Mouse (Mus musculus) forebrain, postnatal 0 days (tissue): ENCODE measurements around the gene Mtg2. TPM values are rescaled to one million over a fixed set of nuclear protein-coding genes. Genes with fewer than 3 reads are reported as not detected.
A peak's percentile ranks its signal among the peaks of the same experiment; 100 is the strongest.

Experiments
- ATAC-seq: fragments of 200-750 bp; cut with Nextera tagmentation; 2 replicates; pipeline ENCODE4 v1.8.0; 2017; ENCODE audit warnings: mild to moderate bottlenecking, moderate library complexity
- DNase-seq: peaks from one replicate; pipeline ENCODE4 v3.0.0-alpha.2; 2015
- H3K27ac ChIP-seq: fragments of 300-500 bp; sonication (generic); 2 replicates; pipeline ENCODE4 v1.5.1; 2014; ENCODE audit warnings: low read depth, mild to moderate bottlenecking, antibody characterized with exemption, low read length, moderate library complexity, mixed read lengths
- H3K27me3 ChIP-seq: fragments of 300-500 bp; sonication (generic); 2 replicates; pipeline ENCODE4 v1.6.1; 2014; ENCODE audit warnings: mild to moderate bottlenecking, low read length, mixed read lengths; ENCODE audit not compliant: insufficient read depth
- H3K36me3 ChIP-seq: fragments of 300-500 bp; sonication (generic); 2 replicates; pipeline ENCODE4 v1.6.1; 2014; ENCODE audit warnings: mild to moderate bottlenecking, moderate library complexity; ENCODE audit not compliant: insufficient read depth
- H3K4me1 ChIP-seq: fragments of 300-500 bp; sonication (generic); 2 replicates; pipeline ENCODE4 v1.6.1; 2014; ENCODE audit warnings: antibody characterized with exemption; ENCODE audit not compliant: insufficient read depth
- H3K4me2 ChIP-seq: fragments of 300-500 bp; sonication (generic); 2 replicates; pipeline ENCODE4 v1.6.1; 2014; ENCODE audit warnings: low read depth, mild to moderate bottlenecking, moderate library complexity
- H3K4me3 ChIP-seq: fragments of 300-500 bp; sonication (generic); 2 replicates; pipeline ENCODE4 v1.5.1; 2014; ENCODE audit warnings: low read depth, low read length, mixed read lengths
- H3K9ac ChIP-seq: fragments of 300-500 bp; sonication (generic); 2 replicates; pipeline ENCODE4 v1.6.1; 2014; ENCODE audit warnings: mild to moderate bottlenecking
- H3K9me3 ChIP-seq: fragments of 300-500 bp; sonication (generic); 2 replicates; pipeline ENCODE4 v1.6.1; 2016; ENCODE audit warnings: low read length
- CTCF ChIP-seq: sonication (generic); IDR thresholded peaks from 2 replicates; pipeline ENCODE4 v1.5.1; 2016; ENCODE audit warnings: antibody characterized with exemption, control low read depth, low read depth
- WGBS: fragments of 180-500 bp; shearing (Covaris S2); extraction: QIAGEN DNeasy Blood & Tissue Kit; methylation state at CpG from one replicate; pipeline ENCODE4 v1.1.7; 2014; 5-methylcytosine and 5-hydroxymethylcytosine counted together
- polyA plus RNA-seq: library from polyadenylated mRNA; unstranded; fragments of >200 nt; fragmentation: Nextera tagmentation; extraction: Ambion mirVana; gene quantifications from 2 replicates; pipeline ENCODE4 v1.2.1, GENCODE M21; 2015
- total RNA-seq: library from RNA; depleted of rRNA; stranded (reverse); fragments of >200 nt; gene quantifications from 2 replicates; pipeline ENCODE4 v1.2.3, GENCODE M21; 2014; rRNA removed

The Mtg2 gene
- total and polyA plus RNA-seq, 2 experiments from 2014 or later, result 25.5 to 32.2 TPM

- ATAC-seq, result no peak
- Histone ChIP-seq H3K36me3 (0 out of 2 replicates have a peak, but pooled peaks cover 4% of the 10 kb centered on the region), H3K4me1 (peaks cover 6% of the 10 kb centered on the region), H3K4me3 (no peak overlapping the region), H3K9ac (no peak overlapping the region), H3K27ac (no peak overlapping the region), H3K9me3 (no peaks in the 10 kb centered on the region), H3K4me2 (no peak overlapping the region), H3K27me3 (no peaks in the 10 kb centered on the region)
- TF ChIP-seq CTCF, result peak; percentile 17; the same call in 1 of the 2 replicates
- no peak for DNase-seq
- 85% methylated on average over 2 of the region's 2 CpGs for WGBS
Measured at GRCm38 (mm10) chr2:180124192-180124591, 53.8 kb downstream of the Mtg2 start.

GRCm38 (mm10) chr2:180126195-180126594 lies 55.8 kb downstream of the Mtg2 start:
- Histone ChIP-seq H3K4me2 (no peak overlapping the region), H3K36me3 (0 out of 2 replicates have a peak, but pooled peaks cover 4% of the 10 kb centered on the region), H3K27ac (no peak overlapping the region), H3K4me3 (no peak overlapping the region), H3K9me3 (no peaks in the 10 kb centered on the region), H3K4me1 (no peaks in the 10 kb centered on the region), H3K27me3 (no peaks in the 10 kb centered on the region), H3K9ac (no peak overlapping the region)
- WGBS, result 12% methylated on average over 4 of the region's 4 CpGs
- TF ChIP-seq CTCF, result no peak
- DNase-seq (no peak), ATAC-seq (peak; percentile 27; the same call in 1 of the 2 replicates)

GRCm38 (mm10) chr2:180127675-180128074 lies 57.3 kb downstream of the Mtg2 start:
- H3K4me3 ChIP-seq, result no peak overlapping the region
- no peak overlapping the region for H3K27ac ChIP-seq
- no peak for TF ChIP-seq CTCF
- H3K4me1 ChIP-seq, result no peaks in the 10 kb centered on the region
- no peaks in the 10 kb centered on the region for H3K27me3 ChIP-seq
- DNase-seq (no peak), ATAC-seq (no peak)
- H3K9me3 ChIP-seq, result no peaks in the 10 kb centered on the region
- no peak overlapping the region for H3K4me2 ChIP-seq
- WGBS, result 65% methylated on average over 1 of the region's 1 CpGs
- no peak overlapping the region for H3K9ac ChIP-seq
- 0 out of 2 replicates have a peak, but pooled peaks cover 4% of the 10 kb centered on the region for H3K36me3 ChIP-seq

- no peak overlapping the region for H3K27ac ChIP-seq
- TF ChIP-seq CTCF, result no peak
- H3K36me3 ChIP-seq, result peaks cover under 1% of the 10 kb centered on the region; the same call in 1 of the 2 replicates
- H3K9ac ChIP-seq, result no peak overlapping the region
- H3K4me2 ChIP-seq, result no peak overlapping the region
- 99% methylated on average over 4 of the region's 4 CpGs for WGBS
- no peak overlapping the region for H3K4me3 ChIP-seq
- DNase-seq (no peak), ATAC-seq (no peak)
- H3K4me1 ChIP-seq, result no peaks in the 10 kb centered on the region
- no peaks in the 10 kb centered on the region for H3K9me3 ChIP-seq
- H3K27me3 ChIP-seq, result no peaks in the 10 kb centered on the region
Measured at GRCm38 (mm10) chr2:180133231-180133630, 62.8 kb downstream of the Mtg2 start.

GRCm38 (mm10) chr2:180133911-180134310 lies 63.5 kb downstream of the Mtg2 start:
- peaks cover 8% of the 10 kb centered on the region for H3K36me3 ChIP-seq
- TF ChIP-seq CTCF, result no peak
- WGBS, result 94% methylated on average over 3 of the region's 3 CpGs
- no peak overlapping the region for H3K9ac ChIP-seq
- H3K9me3 ChIP-seq, result no peaks in the 10 kb centered on the region
- no peak overlapping the region for H3K27ac ChIP-seq
- no peak overlapping the region for H3K4me2 ChIP-seq
- H3K4me1 ChIP-seq, result no peaks in the 10 kb centered on the region
- H3K27me3 ChIP-seq, result no peaks in the 10 kb centered on the region
- no peak overlapping the region for H3K4me3 ChIP-seq
- DNase-seq (no peak), ATAC-seq (no peak)

- H3K27me3 ChIP-seq, result no peaks in the 10 kb centered on the region
- no peaks in the 10 kb centered on the region for H3K9me3 ChIP-seq
- H3K4me1 ChIP-seq, result no peaks in the 10 kb centered on the region
- no peak for TF ChIP-seq CTCF
- H3K9ac ChIP-seq, result no peak overlapping the region
- H3K27ac ChIP-seq, result no peak overlapping the region
- H3K4me2 ChIP-seq, result no peak overlapping the region
- no peak for DNase-seq
- no peak for ATAC-seq
- peaks cover 23% of the 10 kb centered on the region for H3K36me3 ChIP-seq
- H3K4me3 ChIP-seq, result no peak overlapping the region
- 84% methylated on average over 5 of the region's 5 CpGs for WGBS
Measured at GRCm38 (mm10) chr2:180135414-180135813, 65.0 kb downstream of the Mtg2 start.

Other genes starting within 250 kb of the Mtg2 start
- gene Taf4, start 93.9 kb upstream of the Mtg2 start, total RNA-seq, result 11.4 and 12.5 TPM in 2 replicates
- 2.1 and 2.4 TPM in 2 replicates for gene Taf4, start 93.9 kb upstream of the Mtg2 start, polyA plus RNA-seq
- gene Lsm14b, start 45.6 kb upstream of the Mtg2 start, total RNA-seq, result 154 and 162 TPM in 2 replicates
- gene Lsm14b, start 45.6 kb upstream of the Mtg2 start, polyA plus RNA-seq, result 24.4 and 24.8 TPM in 2 replicates
- 301 and 392 TPM in 2 replicates for gene Psma7, start 28.2 kb upstream of the Mtg2 start, total RNA-seq
- 581 and 734 TPM in 2 replicates for gene Psma7, start 28.2 kb upstream of the Mtg2 start, polyA plus RNA-seq
- 82.6 and 104 TPM in 2 replicates for gene Ss18l1, start 28.1 kb upstream of the Mtg2 start, total RNA-seq
- 32.8 and 47.0 TPM in 2 replicates for gene Ss18l1, start 28.1 kb upstream of the Mtg2 start, polyA plus RNA-seq
- gene Hrh3, start 33.9 kb downstream of the Mtg2 start, total RNA-seq, result 11.3 and 13.3 TPM in 2 replicates
- 4.6 and 6.1 TPM in 2 replicates for gene Hrh3, start 33.9 kb downstream of the Mtg2 start, polyA plus RNA-seq
- 63.0 and 64.2 TPM in 2 replicates for gene Osbpl2, start 48.7 kb downstream of the Mtg2 start, total RNA-seq
- gene Osbpl2, start 48.7 kb downstream of the Mtg2 start, polyA plus RNA-seq, result 61.0 and 69.8 TPM in 2 replicates
- gene Adrm1, start 100.9 kb downstream of the Mtg2 start, total RNA-seq, result 133 and 168 TPM in 2 replicates
- gene Adrm1, start 100.9 kb downstream of the Mtg2 start, polyA plus RNA-seq, result 219 and 222 TPM in 2 replicates
- gene Lama5, start 155.3 kb downstream of the Mtg2 start, total RNA-seq, result 3.5 and 8.9 TPM in 2 replicates
- 1.4 and 1.7 TPM in 2 replicates for gene Lama5, start 155.3 kb downstream of the Mtg2 start, polyA plus RNA-seq
- gene Rps21, start 186.8 kb downstream of the Mtg2 start, total RNA-seq, result 848 and 1,386 TPM in 2 replicates
- 439 and 570 TPM in 2 replicates for gene Rps21, start 186.8 kb downstream of the Mtg2 start, polyA plus RNA-seq
- gene Cables2, start 202.9 kb downstream of the Mtg2 start, total RNA-seq, result 46.6 and 58.8 TPM in 2 replicates
- 21.1 and 28.4 TPM in 2 replicates for gene Cables2, start 202.9 kb downstream of the Mtg2 start, polyA plus RNA-seq
- not detected in 2 replicates for gene Rbbp8nl, start 219.3 kb downstream of the Mtg2 start, total RNA-seq
- gene Rbbp8nl, start 219.3 kb downstream of the Mtg2 start, polyA plus RNA-seq, result not detected in 2 replicates